Mouse (Mus musculus) forebrain, embryonic 11.5 days (tissue): ENCODE results near the gene Tusc2. TPM values are rescaled to one million over a fixed set of nuclear protein-coding genes. Genes with fewer than 3 reads are reported as not detected.
"Not testable (repeated sequence)": the region's sequence is repeated elsewhere in the genome, so short reads cannot be mapped to it uniquely, and the experiment has no call there.

Experiments used
- ATAC-seq: fragments of 200-750 bp; cut with Nextera tagmentation; replicated peaks from 2 replicates; pipeline ENCODE4 v1.8.0; 2017; ENCODE audit warnings: moderate TSS enrichment; ENCODE audit not compliant: low FRiP score
- DNase-seq: peaks from one replicate; pipeline ENCODE4 v3.0.0-alpha.2; 2017; ENCODE audit warnings: low spot score
- H3K27ac ChIP-seq: fragments of 300-500 bp; sonication (generic); 2 replicates; pipeline ENCODE4 v1.5.1; 2014; ENCODE audit warnings: low read depth, low read length
- H3K27me3 ChIP-seq: fragments of 300-500 bp; sonication (generic); 2 replicates; pipeline ENCODE4 v1.6.1; 2014; ENCODE audit warnings: mild to moderate bottlenecking, low read length, mixed read lengths; ENCODE audit not compliant: control insufficient read depth, insufficient read depth
- H3K36me3 ChIP-seq: fragments of 300-500 bp; sonication (generic); 2 replicates; pipeline ENCODE4 v1.6.1; 2014; ENCODE audit warnings: mild to moderate bottlenecking, low read length, moderate library complexity, mixed read lengths; ENCODE audit not compliant: control insufficient read depth, insufficient read depth
- H3K4me1 ChIP-seq: fragments of 300-500 bp; sonication (generic); replicated peaks from 2 replicates; pipeline ENCODE4 v1.6.1; 2014; ENCODE audit warnings: low read length, mixed read lengths; ENCODE audit not compliant: control insufficient read depth, insufficient read depth
- H3K4me2 ChIP-seq: fragments of 300-500 bp; sonication (generic); 2 replicates; pipeline ENCODE4 v1.6.1; 2014; ENCODE audit warnings: low read depth, mild to moderate bottlenecking, low read length, moderate library complexity, mixed read lengths; ENCODE audit not compliant: severe bottlenecking
- H3K4me3 ChIP-seq: fragments of 300-500 bp; sonication (generic); 2 replicates; pipeline ENCODE4 v1.5.1; 2014; ENCODE audit warnings: low read depth, low read length
- H3K9ac ChIP-seq: fragments of 300-500 bp; sonication (generic); 2 replicates; pipeline ENCODE4 v1.6.1; 2014; ENCODE audit warnings: low read length
- H3K9me3 ChIP-seq: fragments of 300-500 bp; sonication (generic); 2 replicates; pipeline ENCODE4 v1.6.1; 2016; ENCODE audit warnings: low read length, mixed read lengths; ENCODE audit not compliant: control insufficient read depth
- WGBS: fragments of 180-500 bp; shearing (Covaris S2); extraction: QIAGEN DNeasy Blood & Tissue Kit; methylation state at CpG from one replicate; pipeline ENCODE4 v1.1.7; 2014; 5-methylcytosine and 5-hydroxymethylcytosine counted together
- polyA plus RNA-seq: library from polyadenylated mRNA; unstranded; fragments of >200 nt; fragmentation: Nextera tagmentation; extraction: Ambion mirVana; gene quantifications from 2 replicates; pipeline ENCODE4 v1.2.1, GENCODE M21; 2014

Tusc2 gene
- polyA plus RNA-seq, 1 experiment from 2014 or later: 81.9 TPM

DNA sequence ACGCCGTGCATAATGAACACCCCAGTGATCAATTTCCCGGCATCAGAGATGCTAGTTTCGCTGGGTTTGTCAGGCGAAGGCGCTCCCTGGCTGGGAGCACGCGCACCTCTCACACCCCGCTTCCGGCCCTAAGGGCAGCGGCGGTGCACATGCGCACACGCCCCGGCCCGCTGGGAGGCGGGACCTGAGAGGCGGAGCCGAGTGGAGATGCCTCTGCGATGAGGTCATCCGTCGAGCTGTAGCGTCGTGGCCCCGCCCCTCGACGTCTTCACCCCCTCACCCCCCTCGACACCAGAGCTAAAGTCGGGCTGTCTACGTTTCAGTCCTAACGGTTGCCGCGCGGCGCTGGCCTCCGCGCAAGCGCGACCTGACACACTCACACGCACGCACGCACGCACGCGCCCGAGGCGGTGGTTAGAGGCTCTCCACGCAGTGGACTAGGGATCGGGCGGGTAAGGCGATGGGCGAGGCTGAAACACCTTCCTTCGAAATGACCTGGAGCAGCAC lies 8.7 kb upstream of the Tusc2 start:
- WGBS: under 1% methylated on average over 53 of the region's 53 CpGs
- peak overlapping the region; percentile 78 for H3K27ac ChIP-seq
- H3K36me3 ChIP-seq: peaks cover 7% of the 10 kb centered on the region; the same call in 1 of the 2 replicates
- peaks cover 14% of the 10 kb centered on the region for H3K27me3 ChIP-seq
- peak overlapping the region; percentile 89 for H3K4me2 ChIP-seq
- peaks cover 29% of the 10 kb centered on the region for H3K4me1 ChIP-seq
- peak; percentile 99 for DNase-seq
- peak overlapping the region; percentile 86 for H3K9ac ChIP-seq
- peak overlapping the region; percentile 67 for H3K4me3 ChIP-seq
- H3K9me3 ChIP-seq: no peaks in the 10 kb centered on the region
- peak; percentile 92 for ATAC-seq

DNA sequence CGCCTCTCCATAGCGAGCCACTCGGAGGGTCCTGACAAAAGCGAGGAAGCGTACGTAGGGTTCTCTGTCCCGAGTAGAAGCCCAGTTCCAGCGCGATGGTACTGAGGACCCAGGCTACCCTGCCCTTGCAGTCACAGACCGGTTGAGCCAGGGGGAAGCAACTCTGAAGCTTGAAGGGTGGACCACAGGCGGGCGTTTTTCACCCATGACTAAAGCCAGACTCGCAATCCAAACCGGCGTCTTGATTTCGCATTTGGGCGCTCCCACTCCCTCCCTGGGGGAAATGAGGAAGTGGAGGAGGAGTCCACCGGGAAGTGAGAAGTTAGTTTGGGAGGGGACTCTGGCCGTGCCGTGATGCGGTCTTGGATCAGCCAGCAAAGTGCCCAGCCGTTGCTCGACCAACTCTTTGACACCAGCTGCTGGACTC lies 8.0 kb upstream of the Tusc2 start:
- H3K36me3 ChIP-seq: peaks cover 13% of the 10 kb centered on the region; the same call in 1 of the 2 replicates
- no peaks in the 10 kb centered on the region for H3K9me3 ChIP-seq
- peaks cover 12% of the 10 kb centered on the region for H3K27me3 ChIP-seq
- peak overlapping the region; percentile 78 for H3K27ac ChIP-seq
- H3K4me3 ChIP-seq: peak overlapping the region; percentile 67
- no peak for DNase-seq
- peaks cover 29% of the 10 kb centered on the region for H3K4me1 ChIP-seq
- ATAC-seq: peak; percentile 19
- WGBS: under 1% methylated on average over 21 of the region's 23 CpGs
- H3K9ac ChIP-seq: peak overlapping the region; percentile 86
- peak overlapping the region; percentile 78 for H3K4me2 ChIP-seq

DNA sequence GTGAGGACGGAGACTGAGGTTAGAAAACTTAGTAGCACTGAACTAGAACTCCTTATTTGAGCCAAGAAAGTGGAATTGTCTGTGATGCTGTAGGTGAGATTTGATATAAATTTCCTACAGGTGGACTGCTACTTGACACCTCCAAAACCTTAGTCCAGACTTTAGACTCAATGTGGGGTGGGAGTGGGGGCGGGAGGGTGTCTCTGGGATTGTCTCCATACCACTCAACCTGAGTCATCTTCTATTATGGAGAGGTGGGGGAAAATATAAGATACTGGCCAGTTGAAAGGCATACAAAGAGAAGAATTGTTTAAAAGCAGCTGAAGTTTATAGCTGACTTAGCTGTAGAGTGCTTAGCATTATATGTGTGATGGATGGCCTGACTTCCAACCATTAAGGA lies 7.4 kb upstream of the Tusc2 start:
- Histone ChIP-seq H3K4me1 (peaks cover 29% of the 10 kb centered on the region), H3K9me3 (no peaks in the 10 kb centered on the region), H3K4me3 (peak overlapping the region; percentile 67), H3K36me3 (peaks cover 14% of the 10 kb centered on the region; the same call in 1 of the 2 replicates), H3K9ac (peak overlapping the region; percentile 86), H3K27me3 (peaks cover 6% of the 10 kb centered on the region; the same call in 1 of the 2 replicates), H3K4me2 (peak overlapping the region; percentile 78), H3K27ac (no peak overlapping the region)
- 47% methylated on average over 2 of the region's 2 CpGs for WGBS
- ATAC-seq (no peak), DNase-seq (no peak)

- Histone ChIP-seq H3K4me1 (peaks cover 25% of the 10 kb centered on the region), H3K36me3 (peaks cover 17% of the 10 kb centered on the region; the same call in 1 of the 2 replicates), H3K9ac (peak overlapping the region; percentile 39; the same call in 1 of the 2 replicates), H3K9me3 (no peaks in the 10 kb centered on the region), H3K27ac (no peak overlapping the region), H3K4me2 (peak overlapping the region; percentile 78; the same call in 1 of the 2 replicates), H3K4me3 (peak overlapping the region; percentile 67), H3K27me3 (peaks cover 2% of the 10 kb centered on the region; the same call in 1 of the 2 replicates)
- DNase-seq (no peak), ATAC-seq (no peak)
- 83% methylated on average over 3 of the region's 3 CpGs for WGBS
Observed at GRCm38 (mm10) chr9:107556346-107556745, 6.7 kb upstream of the Tusc2 start.

DNA sequence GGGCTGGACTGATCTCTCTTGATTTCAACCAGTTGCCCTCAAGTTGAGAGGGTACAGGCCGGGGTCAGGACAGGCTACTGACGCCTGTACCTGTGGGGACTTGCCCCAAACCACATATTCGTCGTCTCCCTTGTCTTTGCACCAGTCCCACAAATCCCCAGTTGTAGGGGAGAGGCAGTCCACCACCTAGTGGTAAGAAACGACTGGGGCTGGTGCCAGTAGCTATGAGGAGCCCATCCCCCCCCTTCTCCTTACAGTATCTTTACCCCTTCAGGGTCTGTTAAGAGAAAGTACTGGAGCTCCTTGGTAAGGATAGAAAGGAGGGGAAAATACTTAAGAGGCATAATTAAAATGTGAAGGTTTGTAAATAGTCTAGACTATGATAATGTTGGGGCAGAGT lies 2.5 kb downstream of the Tusc2 start:
- peaks cover 19% of the 10 kb centered on the region for H3K4me1 ChIP-seq
- not testable (repeated sequence) for H3K9me3 ChIP-seq, H3K27ac ChIP-seq, DNase-seq, H3K36me3 ChIP-seq, H3K27me3 ChIP-seq, H3K4me3 ChIP-seq, ATAC-seq, H3K9ac ChIP-seq, H3K4me2 ChIP-seq
- 48% methylated on average over 5 of the region's 5 CpGs for WGBS

DNA sequence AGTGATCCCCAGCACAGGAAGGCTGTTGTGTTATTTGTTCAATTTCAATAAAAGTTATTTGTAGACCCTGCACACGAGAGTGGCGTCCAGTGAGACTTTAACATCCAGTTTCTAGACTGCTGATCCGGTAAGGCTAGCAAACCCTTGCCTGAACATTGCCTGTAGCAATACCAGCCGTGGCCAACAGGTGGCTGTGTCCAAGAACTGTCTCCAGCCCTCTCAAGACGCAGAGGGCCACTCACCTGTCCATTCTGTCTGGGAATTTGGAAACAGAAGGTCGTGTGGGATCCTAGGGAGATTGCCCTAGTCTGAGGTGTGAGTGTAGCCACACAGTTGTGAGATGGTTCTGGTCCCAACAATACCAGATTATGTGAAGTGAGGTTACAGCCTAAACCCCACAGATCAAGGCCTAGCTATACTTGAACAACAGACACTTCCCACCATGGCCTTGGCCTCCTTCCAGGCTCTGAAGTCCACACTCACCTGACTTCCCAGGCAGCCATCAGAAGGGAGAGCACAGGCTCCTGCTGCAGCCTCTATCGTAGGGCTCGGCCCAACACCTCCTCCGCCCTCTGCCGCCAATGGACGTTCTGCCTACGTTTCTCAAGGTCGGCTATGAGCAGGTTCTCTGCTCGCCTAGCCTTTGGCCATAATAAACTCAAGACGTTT lies 3.1 kb downstream of the Tusc2 start:
- H3K9ac ChIP-seq: no peak overlapping the region
- H3K36me3 ChIP-seq: peaks cover 9% of the 10 kb centered on the region; the same call in 1 of the 2 replicates
- peaks cover 24% of the 10 kb centered on the region for H3K4me1 ChIP-seq
- no peaks in the 10 kb centered on the region for H3K27me3 ChIP-seq
- H3K4me3 ChIP-seq: no peak overlapping the region
- no peak overlapping the region for H3K27ac ChIP-seq
- 62% methylated on average over 15 of the region's 15 CpGs for WGBS
- H3K9me3 ChIP-seq: no peaks in the 10 kb centered on the region
- DNase-seq (peak; percentile 89), ATAC-seq (no peak)
- H3K4me2 ChIP-seq: no peak overlapping the region

DNA sequence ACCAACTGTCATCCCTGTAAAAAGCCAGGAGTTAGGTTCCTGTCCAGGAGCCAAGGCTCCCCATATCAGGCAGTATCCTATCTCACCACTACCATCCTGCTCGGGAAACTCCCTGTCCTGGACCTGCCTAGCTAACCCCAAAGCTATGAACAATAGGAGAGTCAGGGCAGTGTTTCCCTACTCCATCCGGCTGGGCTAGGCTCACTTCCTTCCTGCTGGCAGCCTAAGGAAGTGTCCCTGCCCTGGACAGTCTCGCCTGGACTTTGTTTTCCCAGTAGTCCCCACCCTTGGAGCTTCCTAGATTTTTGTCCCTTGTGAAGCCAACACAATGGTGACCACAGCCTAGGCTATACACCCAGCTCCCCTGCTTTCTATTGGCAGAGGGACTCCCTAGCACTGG lies 3.8 kb downstream of the Tusc2 start:
- Histone ChIP-seq H3K36me3 (peaks cover 7% of the 10 kb centered on the region; the same call in 1 of the 2 replicates), H3K9ac (no peak overlapping the region), H3K27ac (no peak overlapping the region), H3K27me3 (no peaks in the 10 kb centered on the region), H3K4me1 (peaks cover 28% of the 10 kb centered on the region), H3K9me3 (no peaks in the 10 kb centered on the region), H3K4me3 (no peak overlapping the region), H3K4me2 (no peak overlapping the region)
- WGBS: 65% methylated on average over 3 of the region's 3 CpGs
- DNase-seq: no peak
- ATAC-seq: no peak

DNA sequence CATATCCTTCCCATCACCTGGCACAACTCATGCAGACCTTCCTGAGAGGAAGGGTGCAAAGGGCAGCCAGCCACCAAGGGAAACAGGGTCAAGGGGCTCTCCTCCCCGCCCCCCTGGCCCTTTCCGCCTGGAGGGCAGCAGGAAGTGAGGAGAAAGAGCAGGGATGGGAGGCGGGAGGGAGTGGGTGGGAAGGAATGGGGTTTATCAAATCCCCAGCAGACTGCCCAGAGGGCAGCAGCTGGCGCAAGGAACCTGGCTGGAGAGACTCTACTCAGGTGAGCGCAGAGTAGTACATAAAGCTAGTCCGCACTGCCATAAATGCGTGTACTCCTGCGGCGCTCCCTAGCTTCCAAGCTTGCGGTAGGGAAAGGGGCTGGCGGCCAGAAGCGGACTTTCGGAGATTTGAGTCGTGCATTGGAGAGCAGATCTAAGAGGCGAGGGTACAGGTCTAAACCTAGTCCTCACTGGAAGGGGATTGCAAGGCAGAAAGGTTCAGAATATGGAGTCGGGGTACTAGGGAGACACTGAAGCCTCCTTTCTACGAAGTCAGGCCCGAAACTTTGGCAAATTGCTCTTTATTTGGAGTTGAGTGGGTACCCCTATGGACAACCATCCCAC lies 4.8 kb downstream of the Tusc2 start, which contains the start of gene Hyal2:
TSS of gene Hyal2 (plus strand) at position 244 of the 618 bp plus-strand sequence.
- peak within 1 kb of the TSS; percentile 81 for H3K27ac ChIP-seq
- WGBS: 6% methylated on average over 18 of the region's 18 CpGs

More for the DNA sequence above, 4.8 kb downstream of the Tusc2 start, which contains the start of gene Hyal2:
- peaks cover 28% of the 10 kb centered on the region for H3K4me1 ChIP-seq
- H3K4me3 ChIP-seq: peak within 1 kb of the TSS; percentile 79
- no peaks in the 10 kb centered on the region for H3K27me3 ChIP-seq
- peak within 1 kb of the TSS; percentile 81 for H3K4me2 ChIP-seq
- no peak for ATAC-seq
- H3K36me3 ChIP-seq: peaks cover 13% of the 10 kb centered on the region; the same call in 1 of the 2 replicates
- H3K9me3 ChIP-seq: no peaks in the 10 kb centered on the region
- peak; percentile 58 for DNase-seq
- H3K9ac ChIP-seq: peak within 1 kb of the TSS; percentile 94
